Mouse (Mus musculus) liver, postnatal 0 days (tissue): ENCODE measurements around the gene Afg1l.

ENCODE experiments used
- CTCF ChIP-seq: sonication (generic); IDR thresholded peaks from 2 replicates; pipeline ENCODE4 v1.5.1; 2016; ENCODE audit warnings: antibody characterized with exemption, low read depth
- EP300 ChIP-seq: IDR thresholded peaks from 2 replicates; pipeline ENCODE4 v1.6.1; 2016; ENCODE audit warnings: antibody characterized with exemption, low read depth, mild to moderate bottlenecking

GRCm38 (mm10) chr10:42521315-42521981, 43.1 kb upstream of the Afg1l start:
- TF ChIP-seq CTCF (no peak), EP300 (no peak)
